Mouse (Mus musculus) WW6 (cell line): ENCODE measurements around the gene Pknox1.
A peak's percentile ranks its signal among the peaks of the same experiment; 100 is the strongest.

ENCODE experiments used
- DNase-seq: peaks from one replicate; pipeline ENCODE4 v3.0.0-alpha.2; 2013; ENCODE audit warnings: low read depth, low spot score

Gene Pknox1

GRCm38 (mm10) chr17:31556253-31556652 lies 8.3 kb upstream of the Pknox1 start:
- no peak for DNase-seq

- DNase-seq, result no peak
Observed at GRCm38 (mm10) chr17:31557124-31557880, 7.2 kb upstream of the Pknox1 start.

- DNase-seq, result no peak
Observed at GRCm38 (mm10) chr17:31557947-31558542, 6.5 kb upstream of the Pknox1 start.

GRCm38 (mm10) chr17:31559021-31559789 lies 5.3 kb upstream of the Pknox1 start:
- no peak for DNase-seq

GRCm38 (mm10) chr17:31563632-31564014 lies 911 bp upstream of the Pknox1 start:
- no peak for DNase-seq

- DNase-seq, result no peak
Observed at GRCm38 (mm10) chr17:31564858-31565140, 265 bp downstream of the Pknox1 start.

- DNase-seq, result no peak
Observed at GRCm38 (mm10) chr17:31565141-31566056, 865 bp downstream of the Pknox1 start.

- no peak for DNase-seq
Observed at GRCm38 (mm10) chr17:31566276-31566675, 1.7 kb downstream of the Pknox1 start.

GRCm38 (mm10) chr17:31569756-31570155 lies 5.2 kb downstream of the Pknox1 start:
- DNase-seq, result no peak

GRCm38 (mm10) chr17:31570321-31570925 lies 5.9 kb downstream of the Pknox1 start:
- peak; percentile 85 for DNase-seq

- no peak for DNase-seq
Observed at GRCm38 (mm10) chr17:31571689-31572088, 7.2 kb downstream of the Pknox1 start.

- DNase-seq, result no peak
Observed at GRCm38 (mm10) chr17:31574662-31575061, 10.1 kb downstream of the Pknox1 start.

- DNase-seq, result no peak
Observed at GRCm38 (mm10) chr17:31576394-31577175, 12.1 kb downstream of the Pknox1 start.

- DNase-seq, result no peak
Observed at GRCm38 (mm10) chr17:31580344-31580743, 15.8 kb downstream of the Pknox1 start.

- no peak for DNase-seq
Observed at GRCm38 (mm10) chr17:31583185-31583584, 18.7 kb downstream of the Pknox1 start.

- DNase-seq, result no peak
Observed at GRCm38 (mm10) chr17:31583781-31584180, 19.2 kb downstream of the Pknox1 start.

- DNase-seq, result no peak
Observed at GRCm38 (mm10) chr17:31588115-31588514, 23.6 kb downstream of the Pknox1 start.

- no peak for DNase-seq
Observed at GRCm38 (mm10) chr17:31588726-31589125, 24.2 kb downstream of the Pknox1 start.

GRCm38 (mm10) chr17:31590846-31591245 lies 26.3 kb downstream of the Pknox1 start:
- DNase-seq, result no peak

- DNase-seq, result no peak
Observed at GRCm38 (mm10) chr17:31594590-31594989, 30.1 kb downstream of the Pknox1 start.

GRCm38 (mm10) chr17:31595077-31595476 lies 30.5 kb downstream of the Pknox1 start:
- no peak for DNase-seq
